Mouse (Mus musculus): Measurements from ENCODE around the gene Igsf9.

- no peak for TF ChIP-seq POLR2A (IDR thresholded peaks at IDR 0.05; ENCODE audit: borderline replicate concordance, insufficient read depth, low read length)
- no peak for TF ChIP-seq CTCF (IDR thresholded peaks at IDR 0.05; ENCODE audit: borderline replicate concordance, insufficient read depth, low read depth, low read length)
These were observed 11.7 kb upstream of the Igsf9 start for GRCm38 (mm10) chr1:172469810-172470448.
